Mouse (Mus musculus): ENCODE data around the gene Sgsm1. TPM values are rescaled to one million over a fixed set of nuclear protein-coding genes. Genes with fewer than 3 reads are reported as not detected.
A peak's percentile ranks its signal among the peaks of the same experiment; 100 is the strongest.

Gene Sgsm1
- polyA plus RNA-seq, 1 experiment = 11.7 TPM

DNA sequence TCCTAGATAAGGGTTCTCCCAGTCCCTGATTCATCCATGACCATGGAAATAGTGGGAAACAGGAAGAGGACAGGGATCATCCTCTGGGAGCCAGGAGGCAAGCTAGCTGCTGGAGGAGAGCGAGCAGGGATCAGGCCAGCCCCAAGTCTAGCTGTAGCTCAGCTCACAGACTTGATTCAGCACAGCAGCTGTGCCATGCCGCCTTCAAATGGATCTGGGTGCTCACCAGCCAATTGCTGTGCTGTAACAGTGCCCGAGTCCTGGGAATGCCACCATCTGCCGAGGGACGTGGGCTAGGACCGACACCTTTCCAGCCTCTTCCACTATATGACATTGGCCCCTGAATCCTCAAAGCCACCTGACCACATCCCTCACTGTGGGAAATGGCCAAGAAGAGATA is 114.7 kb downstream of the Sgsm1 start:
- H3K27me3 ChIP-seq (ENCODE audit: control insufficient read depth, insufficient read depth, low read length, poor library complexity, severe bottlenecking) = no peaks in the 10 kb centered on the region
- TF ChIP-seq EP300 (IDR thresholded peaks at IDR 0.05; ENCODE audit: insufficient read depth, low read depth, low read length) (no peak), CTCF (IDR thresholded peaks at IDR 0.05; ENCODE audit: low read depth, low read length) (no peak), POLR2A (IDR thresholded peaks at IDR 0.05; ENCODE audit: insufficient read depth, low read length) (no peak)
- no peaks in the 10 kb centered on the region for H3K9me3 ChIP-seq (replicated peaks; ENCODE audit: control insufficient read depth, insufficient read depth, low read length, poor library complexity, severe bottlenecking)
- no peaks in the 10 kb centered on the region for H3K36me3 ChIP-seq (ENCODE audit: control insufficient read depth, insufficient read depth, low read length, poor library complexity, severe bottlenecking)
- no peak overlapping the region for H3K9ac ChIP-seq (ENCODE audit: low read depth, poor library complexity, severe bottlenecking)
- peaks cover 2% of the 10 kb centered on the region for H3K4me1 ChIP-seq (ENCODE audit: control insufficient read depth, insufficient read depth, low read length)
- H3K27ac ChIP-seq (ENCODE audit: insufficient read depth, low read length) = no peak overlapping the region
- H3K4me3 ChIP-seq (ENCODE audit: low read depth, low read length) = no peak overlapping the region

GRCm38 (mm10) chr5:113195451-113195850 is 115.1 kb downstream of the Sgsm1 start:
- TF ChIP-seq EP300 (IDR thresholded peaks at IDR 0.05; ENCODE audit: insufficient read depth, low read depth, low read length) = no peak
- TF ChIP-seq CTCF (IDR thresholded peaks at IDR 0.05; ENCODE audit: low read depth, low read length) = no peak
- Histone ChIP-seq H3K36me3 (ENCODE audit: control insufficient read depth, insufficient read depth, low read length, poor library complexity, severe bottlenecking) (no peaks in the 10 kb centered on the region), H3K9ac (ENCODE audit: low read depth, poor library complexity, severe bottlenecking) (no peak overlapping the region), H3K4me3 (ENCODE audit: low read depth, low read length) (no peak overlapping the region), H3K9me3 (replicated peaks; ENCODE audit: control insufficient read depth, insufficient read depth, low read length, poor library complexity, severe bottlenecking) (no peaks in the 10 kb centered on the region), H3K27me3 (ENCODE audit: control insufficient read depth, insufficient read depth, low read length, poor library complexity, severe bottlenecking) (no peaks in the 10 kb centered on the region), H3K4me1 (ENCODE audit: control insufficient read depth, insufficient read depth, low read length) (peaks cover 2% of the 10 kb centered on the region), H3K27ac (ENCODE audit: insufficient read depth, low read length) (no peak overlapping the region)

- Histone ChIP-seq H3K9ac (ENCODE audit: low read depth, poor library complexity, severe bottlenecking) (no peak overlapping the region), H3K4me3 (ENCODE audit: low read depth, low read length) (peak overlapping the region; percentile 10), H3K27me3 (ENCODE audit: control insufficient read depth, insufficient read depth, low read length, poor library complexity, severe bottlenecking) (no peaks in the 10 kb centered on the region), H3K27ac (ENCODE audit: insufficient read depth, low read length) (no peak overlapping the region), H3K4me1 (ENCODE audit: control insufficient read depth, insufficient read depth, low read length) (no peaks in the 10 kb centered on the region), H3K9me3 (replicated peaks; ENCODE audit: control insufficient read depth, insufficient read depth, low read length, poor library complexity, severe bottlenecking) (no peaks in the 10 kb centered on the region), H3K36me3 (ENCODE audit: control insufficient read depth, insufficient read depth, low read length, poor library complexity, severe bottlenecking) (no peaks in the 10 kb centered on the region)
- TF ChIP-seq EP300 (IDR thresholded peaks at IDR 0.05; ENCODE audit: insufficient read depth, low read depth, low read length) (no peak), POLR2A (IDR thresholded peaks at IDR 0.05; ENCODE audit: insufficient read depth, low read length) (no peak), CTCF (IDR thresholded peaks at IDR 0.05; ENCODE audit: low read depth, low read length) (no peak)
These were observed 116.8 kb downstream of the Sgsm1 start for GRCm38 (mm10) chr5:113193762-113194161.

Other genes with a start within 250 kb of the Sgsm1 start
- gene Crybb2, start 240.7 kb downstream of the Sgsm1 start, polyA plus RNA-seq (2011; ENCODE audit: insufficient read depth, insufficient read length, low read depth, missing spikeins) = not detected in 2 replicates
- gene Crybb3, start 229.2 kb downstream of the Sgsm1 start, polyA plus RNA-seq (2011; ENCODE audit: insufficient read depth, insufficient read length, low read depth, missing spikeins) = 1.0 TPM in 1 of 2 replicates, not detected in the other
- 14.2 and 15.2 TPM in 2 replicates for gene 2900026A02Rik, start 89.5 kb downstream of the Sgsm1 start, polyA plus RNA-seq (2011; ENCODE audit: insufficient read depth, insufficient read length, low read depth, missing spikeins)
- 0.76 and 0.97 TPM in 2 replicates for gene Tmem211, start 83.9 kb downstream of the Sgsm1 start, polyA plus RNA-seq (2011; ENCODE audit: insufficient read depth, insufficient read length, low read depth, missing spikeins)
- gene Aym1, start 46.5 kb upstream of the Sgsm1 start, polyA plus RNA-seq (2011; ENCODE audit: insufficient read depth, insufficient read length, low read depth, missing spikeins) = not detected in 2 replicates
- 2.3 and 3.1 TPM in 2 replicates for gene Wscd2, start 179.5 kb upstream of the Sgsm1 start, polyA plus RNA-seq (2011; ENCODE audit: insufficient read depth, insufficient read length, low read depth, missing spikeins)

All from ES-Bruce4 (cell line).